ENCODE assay signal across 31 mouse cellular contexts in the genomic region with DNA sequence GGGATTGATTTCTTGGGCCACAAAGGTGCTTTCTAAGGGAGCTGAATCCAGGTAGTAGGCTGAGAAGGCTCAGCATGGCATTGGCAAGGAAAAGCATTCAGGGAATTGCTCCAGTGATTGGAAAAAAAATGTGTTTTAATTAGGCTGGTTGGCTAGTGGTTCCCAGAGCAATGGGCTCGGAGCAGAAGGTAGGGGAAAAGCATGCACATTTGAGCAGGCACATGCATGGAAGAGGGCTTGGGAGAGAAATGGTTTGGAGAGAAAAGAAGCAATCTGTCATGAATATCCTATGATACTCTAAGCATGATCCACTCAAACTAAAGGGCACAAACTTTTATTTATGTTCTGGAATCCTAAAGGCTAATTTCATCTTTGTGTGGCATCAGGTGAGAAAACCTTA.
"Had no signal": no experiment of that assay in that cellular context is flagged by ENCODE, and none has a peak within 500 bp of the region (broad histone marks: within the 10 kb centered on the region; RNA-seq: fewer than 3 reads in every experiment).

No protein-coding gene starts in this region.

- H3K4me2 ChIP-seq: limb, embryonic 12.5 days; limb, embryonic 13.5 days; limb, embryonic 15.5 days; liver, embryonic 11.5 days; liver, embryonic 12.5 days; liver, embryonic 13.5 days; liver, embryonic 15.5 days; lung, embryonic 14.5 days; lung, embryonic 15.5 days; midbrain, embryonic 12.5 days; midbrain, embryonic 13.5 days; midbrain, embryonic 15.5 days; neural tube, embryonic 12.5 days had no signal

- H3K36me3 ChIP-seq: limb, embryonic 10.5 days; limb, embryonic 12.5 days; limb, embryonic 13.5 days; limb, embryonic 15.5 days; liver, embryonic 12.5 days; liver, embryonic 13.5 days; liver, embryonic 15.5 days; lung, embryonic 15.5 days; midbrain, embryonic 10.5 days; midbrain, embryonic 12.5 days; midbrain, embryonic 13.5 days; midbrain, embryonic 15.5 days; neural tube, embryonic 12.5 days had no signal

- H3K9me3 ChIP-seq: limb, embryonic 10.5 days; limb, embryonic 15.5 days; liver, embryonic 12.5 days; liver, embryonic 13.5 days; liver, embryonic 15.5 days; lung, embryonic 15.5 days; midbrain, embryonic 10.5 days; midbrain, embryonic 12.5 days; midbrain, embryonic 13.5 days; midbrain, embryonic 15.5 days; neural tube, embryonic 12.5 days had no signal

- H3K27me3 ChIP-seq: limb, embryonic 15.5 days; liver, embryonic 12.5 days; liver, embryonic 13.5 days; liver, embryonic 15.5 days; lung, embryonic 15.5 days; megakaryocyte, embryonic 14.5 days; midbrain, embryonic 12.5 days; midbrain, embryonic 13.5 days; midbrain, embryonic 15.5 days; neural tube, embryonic 12.5 days had no signal

- DNase-seq: left cerebral cortex, postnatal 4 days; liver; liver, embryonic 13.5 days; liver, postnatal 0 days; lung, adult 18-20 months; lung, adult 2 months; lung, embryonic 14.5 days; lung, postnatal 10 days; lung, postnatal 14 days; lung, postnatal 36 days; lung, postnatal 4 days; midbrain, embryonic 14.5 days had no signal

- H3K27ac ChIP-seq: left cerebral cortex, adult 2 months; limb, embryonic 10.5 days; limb, embryonic 12.5 days; limb, embryonic 13.5 days; limb, embryonic 15.5 days; liver, embryonic 12.5 days; liver, embryonic 13.5 days; liver, embryonic 14.5 days; liver, embryonic 15.5 days; lung, embryonic 15.5 days; macrophage; midbrain, embryonic 10.5 days; midbrain, embryonic 12.5 days; midbrain, embryonic 13.5 days; midbrain, embryonic 15.5 days; neural tube, embryonic 12.5 days had no signal

- H3K4me1 ChIP-seq: limb, embryonic 10.5 days; limb, embryonic 12.5 days; limb, embryonic 13.5 days; limb, embryonic 15.5 days; liver, embryonic 12.5 days; liver, embryonic 13.5 days; liver, embryonic 15.5 days; lung, embryonic 15.5 days; megakaryocyte, embryonic 14.5 days; midbrain, embryonic 10.5 days; midbrain, embryonic 12.5 days; midbrain, embryonic 13.5 days; midbrain, embryonic 15.5 days; neural tube, embryonic 12.5 days had no signal

- ATAC-seq: liver, embryonic 12.5 days; liver, postnatal 0 days; lung, postnatal 0 days; midbrain, embryonic 13.5 days; midbrain, embryonic 15.5 days had no signal

- H3K9ac ChIP-seq: limb, embryonic 12.5 days; limb, embryonic 13.5 days; limb, embryonic 15.5 days; liver, embryonic 12.5 days; liver, embryonic 13.5 days; liver, embryonic 14.5 days; liver, embryonic 15.5 days; liver, postnatal 0 days; lung, embryonic 14.5 days; lung, embryonic 15.5 days; midbrain, embryonic 12.5 days; midbrain, embryonic 13.5 days; midbrain, embryonic 15.5 days; neural tube, embryonic 12.5 days had no signal

- H3K4me3 ChIP-seq: left cerebral cortex, adult 2 months; limb, embryonic 10.5 days; limb, embryonic 12.5 days; limb, embryonic 13.5 days; limb, embryonic 15.5 days; liver, embryonic 12.5 days; liver, embryonic 13.5 days; liver, embryonic 15.5 days; lung, embryonic 15.5 days; megakaryocyte, embryonic 14.5 days; midbrain, embryonic 10.5 days; midbrain, embryonic 12.5 days; midbrain, embryonic 13.5 days; midbrain, embryonic 15.5 days; myocyte; neural tube, embryonic 12.5 days had no signal
